Mouse (Mus musculus) embryonic fibroblast, embryonic 13.5 days (primary cell): ENCODE data around the gene Slc29a4.

Experiments
- CTCF ChIP-seq: IDR thresholded peaks from 2 replicates; pipeline ENCODE4 v1.5.1; 2011; ENCODE audit warnings: mild to moderate bottlenecking, control low read depth, low read length, moderate library complexity, borderline replicate concordance; ENCODE audit not compliant: insufficient read depth
- POLR2A ChIP-seq: IDR thresholded peaks from 2 replicates; pipeline ENCODE4 v1.6.1; 2011; ENCODE audit warnings: low read depth, mild to moderate bottlenecking, control low read depth, low read length, moderate library complexity

- no peak for TF ChIP-seq CTCF
- no peak for TF ChIP-seq POLR2A
Observed at GRCm38 (mm10) chr5:142715059-142715458, 22.7 kb downstream of the Slc29a4 start.
